Mouse (Mus musculus) spleen, adult 2 months (tissue): Measurements from ENCODE around the gene Cd244a.

ENCODE experiments used
- CTCF ChIP-seq: fragments of 200-500 bp; IDR thresholded peaks from 2 replicates; pipeline ENCODE4 v1.5.1; 2011; ENCODE audit warnings: mild to moderate bottlenecking, inconsistent platforms; ENCODE audit not compliant: insufficient read depth, insufficient read length, insufficient replicate concordance; ENCODE audit errors: extremely low read depth
- POLR2A ChIP-seq: fragments of 200-500 bp; IDR thresholded peaks from 2 replicates; pipeline ENCODE4 v1.6.1; 2011; ENCODE audit warnings: low read depth, low read length, inconsistent platforms

GRCm38 (mm10) chr1:171613962-171614361 lies 55.0 kb downstream of the Cd244a start:
- no peak for TF ChIP-seq POLR2A
- TF ChIP-seq CTCF = no peak
